Mouse (Mus musculus): ENCODE measurements around the gene Cadps.

The Cadps gene

DNA sequence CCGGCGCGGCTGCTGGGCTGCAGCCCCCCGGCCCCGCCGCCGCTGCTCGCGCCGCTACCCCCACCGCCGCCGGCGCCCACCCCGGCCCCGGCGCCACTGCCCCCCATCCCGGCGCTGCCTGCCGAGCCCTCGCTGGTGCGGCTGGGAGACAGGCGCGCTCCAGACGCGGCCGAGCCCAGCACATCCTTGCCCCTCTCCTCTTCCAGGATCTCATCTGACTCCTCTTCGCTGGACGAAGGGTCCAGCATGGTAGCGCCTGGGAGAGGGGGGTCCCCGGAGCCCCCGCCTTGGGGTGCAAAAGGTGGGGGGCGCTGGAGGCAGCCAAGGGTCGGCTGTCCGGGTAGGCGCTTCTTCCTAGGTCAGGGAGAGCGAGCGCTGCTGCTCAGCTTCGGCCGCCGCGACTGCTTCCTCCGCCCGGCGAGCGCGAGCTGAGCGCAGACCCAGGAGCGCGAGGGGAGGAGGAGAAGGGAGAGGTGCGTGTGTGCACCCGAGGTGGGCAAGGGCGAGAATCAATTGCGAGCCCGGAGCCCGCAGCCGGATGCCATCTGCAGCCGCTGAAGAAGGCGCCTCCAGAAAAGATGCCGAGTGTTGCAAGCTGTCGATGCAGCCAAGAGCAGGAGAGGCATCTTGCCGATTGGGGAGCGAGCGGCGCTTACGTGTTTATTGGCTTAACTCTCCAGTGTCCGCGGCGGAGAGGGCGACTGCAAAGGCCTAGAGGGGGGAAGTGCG is at the start of gene Cadps:
TSS of gene Cadps (minus strand) at position 589 of the 729 bp plus-strand sequence.
- peak; percentile 73 for DNase-seq (ENCODE audit: low spot score)

DNA sequence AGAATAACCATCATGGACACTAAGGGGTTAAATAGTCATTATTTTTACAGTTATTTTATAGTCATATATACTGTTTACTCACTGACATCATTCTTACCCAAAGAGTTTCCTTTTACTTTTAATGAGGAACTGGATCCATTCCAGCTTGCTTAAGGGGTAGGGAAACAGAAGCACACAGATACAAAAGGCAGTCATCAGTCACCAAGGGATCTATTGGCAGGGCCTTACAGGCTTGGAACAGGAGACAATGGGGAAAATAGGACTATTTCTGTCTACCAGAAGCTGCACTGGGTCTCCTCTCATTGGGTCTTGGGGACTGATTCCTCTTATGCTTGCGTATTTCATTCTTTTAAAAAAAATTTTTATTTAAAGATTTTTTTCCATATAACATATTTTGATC is 46.7 kb upstream of the Cadps start:
- DNase-seq (ENCODE audit: low spot score): no peak

DNA sequence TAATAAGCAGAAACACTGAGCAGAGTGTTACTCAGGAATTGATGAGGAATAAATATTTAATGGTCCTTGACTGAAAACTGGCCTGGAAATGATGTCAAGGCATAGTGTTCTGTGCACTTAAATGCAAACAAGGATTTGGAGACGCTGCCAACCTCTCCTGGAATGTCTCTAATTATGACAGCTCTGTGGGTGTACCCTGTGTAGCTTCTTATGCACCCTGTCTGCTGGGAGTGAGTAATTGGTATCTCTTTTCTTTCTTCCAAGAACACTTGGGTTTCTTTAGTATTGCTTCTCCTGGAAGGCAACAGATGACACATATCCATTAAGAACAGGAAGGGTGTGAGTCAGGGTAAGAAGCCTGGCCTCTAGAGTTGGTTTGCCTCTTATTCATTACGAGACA is 42.4 kb upstream of the Cadps start:
- no peak for DNase-seq (ENCODE audit: low spot score)

DNA sequence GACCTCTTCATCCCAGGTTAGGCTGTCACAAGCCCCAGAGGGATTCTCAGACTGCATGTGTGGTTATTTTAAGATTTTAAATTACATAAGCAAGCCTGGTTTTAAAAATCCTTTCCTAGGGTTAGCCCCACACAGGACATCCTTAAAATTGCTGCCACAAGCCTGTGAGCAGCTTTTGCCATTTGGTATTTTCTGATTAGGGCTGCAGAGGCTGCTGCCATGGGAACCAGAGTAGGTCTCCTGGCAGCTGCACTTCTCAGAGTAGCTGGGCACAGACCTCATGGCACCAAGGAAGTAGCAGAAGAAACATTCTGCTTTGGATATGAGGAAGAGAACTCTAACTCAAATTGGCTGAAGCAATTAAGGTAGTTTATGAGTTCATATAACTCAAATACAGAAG is 21.0 kb upstream of the Cadps start:
- DNase-seq (ENCODE audit: low spot score): no peak

DNA sequence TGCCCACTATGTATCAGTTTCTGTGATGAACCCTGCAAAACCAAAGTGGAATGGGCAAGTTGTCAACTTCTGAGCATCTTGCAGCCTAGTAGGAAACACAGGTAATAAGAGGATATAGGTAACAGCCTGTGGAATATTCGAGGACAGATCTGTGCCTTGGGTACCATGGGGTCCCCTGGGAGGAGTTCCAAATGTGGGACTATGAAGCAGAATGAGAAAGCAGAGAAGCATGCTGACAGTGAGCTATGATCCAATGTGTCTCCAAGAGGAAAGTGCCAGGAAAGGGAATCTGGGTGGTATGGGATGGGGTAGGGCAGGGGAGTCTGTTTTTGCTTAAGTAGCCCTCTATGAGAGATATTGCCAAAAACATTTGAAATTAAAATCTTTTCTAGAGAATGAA is 16.6 kb upstream of the Cadps start:
- no peak for DNase-seq (ENCODE audit: low spot score)

DNA sequence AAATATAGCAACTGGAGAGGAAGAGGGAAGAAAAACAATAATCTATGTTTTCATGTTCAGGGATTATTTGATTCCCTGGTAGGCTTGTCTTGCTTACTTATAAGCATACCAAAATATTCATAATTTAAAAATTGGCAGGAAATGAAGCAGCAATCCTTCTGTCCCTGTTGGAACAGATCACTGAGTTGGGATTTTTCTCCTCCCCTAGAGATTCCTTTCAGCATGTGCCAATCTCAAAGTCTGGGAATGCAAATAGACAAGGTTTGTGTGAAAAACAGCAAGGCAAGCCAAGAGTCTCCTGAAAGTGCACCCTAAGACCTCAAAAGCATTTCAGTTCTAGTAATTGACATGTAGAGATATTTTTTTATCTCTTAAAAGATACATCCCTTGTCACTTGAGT is 16.1 kb upstream of the Cadps start:
- no peak for DNase-seq (ENCODE audit: low spot score)

DNA sequence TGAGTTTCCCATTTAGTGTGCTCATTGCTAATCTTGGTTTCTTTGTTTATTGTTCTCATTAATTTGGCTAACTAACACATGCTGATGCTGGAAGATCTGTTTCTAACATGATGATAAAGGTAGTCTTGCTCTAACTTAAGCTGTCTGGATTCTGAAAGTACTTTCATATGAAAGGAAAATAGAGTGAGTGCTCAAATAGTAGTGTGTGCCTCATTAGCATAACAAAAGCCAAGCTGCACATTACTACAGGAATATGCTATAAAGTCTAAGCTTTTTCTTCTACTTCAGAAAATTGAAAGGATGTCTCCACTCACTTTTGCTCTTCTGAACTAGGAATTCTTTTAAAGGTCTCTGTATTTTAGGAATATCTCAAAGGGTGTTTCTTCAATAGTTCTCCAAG is 15.4 kb upstream of the Cadps start:
- no peak for DNase-seq (ENCODE audit: low spot score)

DNA sequence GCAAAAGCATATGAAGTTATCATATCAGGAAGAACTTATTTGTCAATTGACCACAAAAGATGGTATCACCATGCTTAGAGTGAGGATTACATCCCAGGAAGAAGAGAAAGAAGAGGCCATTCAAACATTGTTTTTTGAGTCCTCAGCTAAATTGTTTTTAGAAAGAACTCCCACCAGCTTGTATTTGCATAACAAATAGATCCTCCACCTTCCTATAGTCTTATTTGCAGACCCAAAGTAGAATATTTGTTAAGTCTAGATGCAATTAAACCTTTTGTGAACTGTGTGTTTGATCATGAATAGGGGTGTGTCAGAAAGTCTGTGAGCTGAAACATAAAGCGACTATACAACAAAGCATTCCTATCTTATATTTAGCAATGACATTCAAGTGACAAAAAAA is 15.0 kb upstream of the Cadps start:
- DNase-seq (ENCODE audit: low spot score): no peak

DNA sequence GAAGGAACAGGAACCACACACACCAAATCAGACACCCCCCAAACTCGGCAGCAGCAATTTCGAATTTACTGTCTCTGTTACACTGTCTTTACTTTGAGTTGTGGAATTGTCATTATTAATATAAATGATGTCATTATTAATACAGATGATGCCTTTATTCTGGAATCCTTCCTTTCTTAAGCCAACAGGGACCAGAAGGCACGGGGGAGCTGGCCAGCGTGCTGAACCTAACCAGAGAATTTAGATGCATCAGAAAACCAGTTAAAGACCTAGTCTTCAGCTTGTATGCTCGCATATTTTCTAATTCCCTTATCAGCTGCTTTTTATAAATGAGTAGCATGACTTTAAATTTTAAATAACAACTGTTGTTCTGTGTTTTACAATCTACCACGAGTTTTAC is 902 bp upstream of the Cadps start:
- peak; percentile 76 for DNase-seq (ENCODE audit: low spot score)

DNA sequence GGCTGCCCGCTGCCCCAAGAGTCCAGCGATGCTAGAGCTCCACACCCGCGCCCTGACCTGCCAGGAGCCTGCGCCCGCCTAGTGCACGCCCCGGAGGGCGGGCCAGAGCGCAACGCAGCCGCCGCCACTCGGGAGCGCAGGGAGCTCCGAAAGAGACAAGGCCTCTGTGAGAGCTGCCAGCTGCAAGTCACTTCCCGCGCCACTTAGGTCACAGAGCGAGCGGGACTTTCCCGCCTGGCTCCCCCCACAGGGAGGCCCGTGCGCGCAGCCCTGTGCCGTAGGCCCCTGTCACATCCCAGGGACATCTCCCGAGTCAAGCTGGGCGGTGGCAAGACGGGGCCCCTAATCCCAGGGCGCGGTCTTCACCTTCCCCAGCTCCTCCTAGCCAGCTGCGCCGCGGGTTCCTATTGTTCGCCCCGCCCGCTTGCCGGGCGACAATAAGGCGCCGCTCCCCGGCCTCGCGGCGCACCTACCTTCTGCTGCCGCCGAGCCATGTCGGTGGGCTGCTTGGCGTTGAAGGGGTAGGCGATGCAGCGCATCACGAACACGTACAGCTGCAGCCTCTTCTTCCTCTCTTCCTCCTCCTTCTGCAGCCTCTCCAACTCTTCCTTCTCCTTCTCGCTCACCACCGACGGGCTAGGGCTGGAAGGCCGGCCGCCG is 918 bp downstream of the Cadps start:
- peak; percentile 84 for DNase-seq (ENCODE audit: low spot score)

DNA sequence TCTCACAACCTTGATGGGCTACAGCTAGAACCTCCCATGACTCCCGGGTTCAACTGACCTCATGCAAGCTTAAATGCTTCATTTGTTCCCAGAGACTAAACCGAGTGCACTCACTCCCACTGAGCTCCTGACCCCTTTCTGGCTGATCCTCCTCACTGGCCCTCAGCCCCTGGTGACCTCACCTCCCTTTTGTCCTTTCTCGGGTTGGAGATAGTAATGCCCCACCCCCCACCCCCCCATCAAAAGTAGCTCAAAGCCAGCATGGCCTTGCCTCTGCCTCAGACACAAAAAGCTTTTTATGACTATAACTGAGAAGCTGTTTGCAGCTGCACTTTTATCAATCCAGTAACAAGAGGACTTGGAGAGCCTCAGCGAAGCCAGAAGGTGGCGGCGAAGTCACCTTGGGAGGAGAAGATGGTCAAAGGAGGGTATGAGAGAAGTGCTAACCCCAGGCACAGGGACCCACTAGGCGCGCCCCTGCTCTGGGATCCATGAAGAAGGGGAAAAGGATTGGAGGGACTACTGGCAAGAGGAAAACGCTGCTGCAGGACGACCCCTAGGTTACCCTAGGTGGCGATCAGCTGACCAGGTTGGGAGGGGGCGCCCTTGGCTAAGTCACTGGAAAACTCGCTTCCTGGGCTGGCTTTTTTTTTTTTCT is 1.6 kb downstream of the Cadps start:
- DNase-seq (ENCODE audit: low spot score): peak; percentile 65

DNA sequence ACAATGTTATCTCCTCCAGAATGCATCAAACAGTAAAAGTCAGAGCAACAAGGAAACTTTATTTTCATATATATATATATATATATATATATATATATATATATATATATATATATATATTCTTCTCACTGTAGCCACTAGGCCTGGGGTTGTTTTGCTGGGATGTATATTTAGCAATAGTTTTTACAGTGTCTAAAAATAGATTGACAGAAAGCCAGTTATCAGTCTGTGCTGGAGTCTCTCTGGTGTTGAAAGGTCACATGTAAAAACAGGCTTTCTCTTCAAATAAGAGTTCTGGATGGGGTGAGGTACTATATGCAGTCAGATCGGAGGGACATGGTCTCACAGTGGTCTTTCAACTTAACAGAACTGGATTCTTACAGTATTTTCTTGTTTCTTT is 2.7 kb downstream of the Cadps start:
- DNase-seq (ENCODE audit: low spot score): no peak

DNA sequence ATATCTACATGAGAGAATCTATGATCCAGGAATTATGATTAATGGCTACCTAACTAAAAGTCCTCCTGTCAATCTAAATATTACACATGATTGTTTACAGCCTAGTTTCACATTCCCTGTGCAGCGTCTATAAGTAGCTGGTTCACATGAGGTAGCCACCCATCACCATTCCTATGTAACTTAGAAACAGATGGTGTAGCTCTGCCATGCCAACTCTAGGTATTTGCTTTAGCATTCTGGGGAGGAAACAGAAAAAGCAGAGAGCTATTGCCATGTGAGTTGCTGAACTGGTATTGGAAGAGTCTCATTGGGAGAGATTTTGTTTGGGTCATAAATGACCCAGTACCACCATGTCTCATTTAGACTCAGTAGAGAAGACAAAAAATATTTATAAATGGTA is 4.4 kb downstream of the Cadps start:
- DNase-seq (ENCODE audit: low spot score): no peak

DNA sequence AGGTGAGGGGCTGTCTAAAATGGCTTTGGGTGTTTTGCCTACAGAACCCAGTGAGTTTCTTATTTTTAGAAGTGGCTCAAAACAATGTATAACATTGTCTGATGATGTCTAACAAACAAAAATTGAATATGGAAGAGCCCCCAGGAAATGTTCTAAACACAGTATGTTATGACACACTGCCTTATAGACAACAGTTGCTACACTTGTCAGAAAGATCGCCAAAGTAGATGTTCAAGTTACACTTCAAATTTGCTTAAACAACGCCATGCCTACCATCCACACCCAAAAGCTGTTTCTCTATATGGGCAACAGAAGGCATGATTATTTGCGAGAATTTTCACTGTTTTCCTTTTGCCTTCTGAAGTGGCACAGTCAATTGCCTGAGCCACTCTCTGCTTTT is 10.8 kb downstream of the Cadps start:
- DNase-seq (ENCODE audit: low spot score): no peak

DNA sequence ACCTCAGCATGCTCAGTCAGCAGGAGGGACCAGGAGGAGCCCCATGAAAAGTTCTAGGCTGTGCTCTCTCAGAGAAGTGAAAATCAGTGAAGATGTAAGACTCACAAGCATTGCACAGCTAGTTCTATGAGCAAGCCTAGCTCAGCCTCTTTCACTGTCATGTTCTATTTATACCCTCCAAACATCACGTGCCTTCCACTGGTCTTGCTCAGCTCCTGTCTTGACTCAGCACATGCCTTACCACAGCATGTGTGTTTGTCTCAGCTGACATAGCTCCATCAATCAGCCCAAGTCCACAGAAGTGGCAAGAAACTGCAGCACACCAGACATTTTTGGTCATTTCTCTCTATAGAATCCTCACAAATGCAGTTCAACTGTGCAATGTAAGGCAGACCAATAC is 19.9 kb downstream of the Cadps start:
- DNase-seq (ENCODE audit: low spot score): no peak

DNA sequence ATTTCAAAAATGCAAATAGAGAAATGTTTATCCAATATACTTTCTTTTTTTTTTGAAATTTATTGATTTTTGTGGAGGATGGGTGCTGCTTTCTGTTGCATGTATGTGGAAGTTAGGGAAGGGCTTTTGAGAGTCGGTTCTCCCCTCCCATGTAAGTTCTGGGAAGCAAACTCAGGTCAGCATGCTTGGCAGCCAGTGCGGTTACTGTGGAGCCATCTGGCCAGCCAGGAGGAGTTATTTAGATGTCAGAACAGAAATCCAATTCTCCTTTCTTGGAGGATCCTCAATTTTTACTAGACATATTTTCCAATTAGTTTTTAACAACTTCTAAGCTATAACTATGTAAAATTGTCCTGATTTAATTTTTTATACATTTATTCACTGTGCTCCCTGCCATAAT is 21.8 kb downstream of the Cadps start:
- no peak for DNase-seq (ENCODE audit: low spot score)

DNA sequence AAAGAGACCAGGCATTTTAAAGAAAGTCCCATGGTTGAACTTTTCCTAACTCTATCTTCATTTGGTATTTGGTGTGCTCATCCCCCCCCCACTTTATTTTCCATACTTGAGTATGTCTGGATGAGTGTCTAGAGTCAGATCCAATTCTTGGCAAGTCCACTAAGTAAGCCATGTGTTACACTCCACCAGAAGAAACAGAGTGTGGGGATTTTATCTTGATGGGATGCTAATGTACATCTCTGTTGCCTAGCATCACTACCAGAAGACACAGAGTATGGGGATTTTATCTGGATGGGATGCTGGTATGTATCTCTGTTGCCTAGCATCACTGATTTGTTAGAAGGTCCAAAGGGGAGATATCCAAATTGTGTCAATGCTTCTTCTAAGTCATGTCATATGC is 24.0 kb downstream of the Cadps start:
- DNase-seq (ENCODE audit: low spot score): no peak

DNA sequence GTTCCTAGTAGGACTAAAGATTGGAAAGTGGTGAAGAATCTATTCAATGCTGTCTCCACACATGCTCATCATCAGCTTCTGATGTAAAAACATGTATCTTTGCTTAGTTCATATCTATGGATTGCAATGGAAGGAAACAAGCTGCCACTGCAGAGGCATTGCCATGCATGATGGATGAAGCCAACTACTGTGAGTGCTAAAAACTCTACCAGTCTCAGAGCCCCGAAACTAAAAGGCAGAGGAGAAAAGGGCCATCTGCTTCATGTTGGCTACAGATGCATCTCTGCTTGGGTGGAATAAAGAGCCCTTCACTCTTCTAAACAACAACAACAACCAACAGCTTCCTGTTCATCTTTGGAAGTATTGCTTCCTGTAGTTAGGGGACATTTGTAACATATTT is 38.6 kb downstream of the Cadps start:
- DNase-seq (ENCODE audit: low spot score): no peak

DNA sequence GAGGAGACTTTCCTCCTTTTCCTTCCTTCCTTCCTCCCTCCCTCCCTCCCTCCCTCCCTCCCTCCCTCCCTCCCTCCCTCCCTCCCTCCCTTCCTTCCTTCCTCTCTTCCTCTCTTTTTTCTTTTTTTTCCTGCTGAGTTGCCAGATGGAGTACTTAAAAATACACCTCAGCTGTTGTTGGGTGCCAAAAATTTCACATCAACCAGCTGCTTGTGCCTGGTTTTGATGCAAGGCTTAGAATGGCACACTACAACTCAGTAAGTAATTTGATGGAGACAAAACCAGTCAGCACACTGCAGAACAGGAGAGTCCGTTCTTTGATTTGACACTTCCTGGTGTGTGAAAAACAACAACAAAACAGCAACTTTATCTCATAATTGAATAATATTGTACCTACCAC is 42.9 kb downstream of the Cadps start:
- no peak for DNase-seq (ENCODE audit: low spot score)

DNA sequence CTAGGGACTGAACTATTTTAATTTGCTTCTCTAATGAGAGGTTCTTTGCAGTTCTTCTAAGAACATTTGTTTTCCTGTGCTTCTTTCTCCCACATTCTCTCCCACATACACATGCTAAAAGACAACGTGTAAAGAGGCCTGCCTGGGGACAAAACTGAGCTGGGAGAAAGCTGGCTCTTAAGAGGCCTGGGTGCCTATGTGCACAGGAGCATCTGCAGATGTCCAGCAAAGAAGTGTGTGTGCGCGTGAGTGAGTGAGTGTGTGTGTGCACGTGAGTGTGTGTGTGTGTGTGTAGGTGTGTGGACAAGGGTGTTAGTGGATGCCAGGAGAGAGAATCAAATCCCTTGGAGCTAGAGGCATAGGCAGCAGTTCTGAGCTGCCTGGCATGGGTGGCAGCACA is 44.9 kb downstream of the Cadps start:
- no peak for DNase-seq (ENCODE audit: low spot score)

DNA sequence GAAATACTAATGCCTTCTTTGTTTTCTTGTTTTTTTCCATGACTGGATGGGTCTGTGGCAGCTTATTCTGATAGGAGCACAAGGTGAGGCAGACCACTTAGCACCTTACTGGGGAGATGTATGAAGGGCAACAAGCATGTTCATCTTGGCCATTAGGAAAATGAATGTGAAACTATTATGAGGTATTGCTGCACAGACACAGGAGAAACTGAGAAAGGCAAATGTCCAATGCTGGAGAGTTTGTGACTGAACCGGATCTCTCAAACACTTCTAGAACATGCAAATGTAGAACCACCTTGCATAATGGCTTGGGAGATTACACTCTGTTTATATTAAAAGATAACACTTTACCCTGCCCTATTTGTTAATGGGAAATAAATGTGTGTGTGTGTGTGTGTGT is 54.0 kb downstream of the Cadps start:
- no peak for DNase-seq (ENCODE audit: low spot score)

DNA sequence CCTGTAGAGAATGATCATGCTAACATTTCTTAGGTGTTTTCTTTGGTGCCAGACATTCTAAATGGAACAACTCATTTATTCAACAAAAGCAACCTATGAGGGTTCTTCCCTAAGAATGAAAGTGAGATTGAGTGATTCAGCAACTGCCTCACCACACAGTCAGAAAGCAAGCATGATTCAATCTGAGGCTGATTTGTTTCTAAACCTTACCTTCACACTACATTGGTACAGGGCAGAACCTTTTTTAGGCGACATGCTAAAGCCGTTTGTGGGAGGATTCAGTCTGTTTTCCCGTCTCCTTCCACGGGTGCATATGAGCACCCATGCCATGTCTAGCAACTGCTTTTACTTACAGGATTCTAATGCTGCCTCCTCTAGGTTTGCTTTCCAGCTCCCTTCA is 69.6 kb downstream of the Cadps start:
- no peak for DNase-seq (ENCODE audit: low spot score)

DNA sequence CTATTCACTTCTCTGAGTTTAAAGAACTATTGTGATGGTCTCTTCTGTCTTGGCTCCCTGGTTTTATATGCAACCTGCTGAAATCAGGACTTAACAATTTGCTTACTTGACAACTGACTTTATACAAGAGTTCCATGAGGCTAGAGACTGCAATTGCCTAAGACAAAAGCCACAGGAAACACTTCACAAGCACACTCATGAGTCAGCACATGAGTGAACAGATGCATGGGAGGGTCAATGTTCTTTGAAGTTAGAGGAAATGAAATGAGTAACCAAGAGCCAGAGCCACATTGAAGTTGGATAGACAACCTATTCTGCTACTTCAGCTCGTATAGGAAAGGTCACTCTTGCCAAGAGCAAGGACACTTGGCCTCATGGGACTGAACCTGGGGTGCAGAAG is 71.1 kb downstream of the Cadps start:
- DNase-seq (ENCODE audit: low spot score): no peak

DNA sequence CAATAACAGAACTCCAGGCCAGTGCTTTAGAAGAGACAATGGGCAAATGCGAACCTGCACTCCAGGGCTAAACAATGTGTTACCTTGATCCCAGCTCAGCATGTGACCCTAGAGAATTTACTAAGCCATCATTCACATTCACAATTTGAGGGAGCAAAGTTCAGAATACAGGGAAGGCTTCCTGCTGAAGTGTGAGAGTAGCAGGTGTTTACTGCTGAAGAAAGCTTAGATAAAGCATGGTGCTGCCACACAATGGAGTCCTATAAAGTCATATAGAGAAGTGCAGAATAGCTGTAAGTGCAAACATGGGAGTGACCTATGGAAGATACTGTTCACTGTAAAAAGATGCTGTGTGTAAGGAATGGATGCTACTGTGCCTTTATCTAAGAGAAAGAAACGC is 91.9 kb downstream of the Cadps start:
- DNase-seq (ENCODE audit: low spot score): no peak
